Mouse (Mus musculus): ENCODE measurements around the gene Olfr1129.
"Not testable (repeated sequence)": the region's sequence is repeated elsewhere in the genome, so short reads cannot be mapped to it uniquely, and the experiment has no call there.

The Olfr1129 gene

GRCm38 (mm10) chr2:87573602-87574001 is at the start of gene Olfr1129:
TSS of gene Olfr1129 (plus strand) at chr2:87573902.
- DNase-seq (ENCODE audit: low spot score in 2 of 2) = not testable (repeated sequence)

GRCm38 (mm10) chr2:87525899-87526616 is 47.6 kb upstream of the Olfr1129 start:
- DNase-seq (ENCODE audit: low spot score in 2 of 2) = not testable (repeated sequence)

- DNase-seq (ENCODE audit: low spot score in 2 of 2) = no peak
Observed at GRCm38 (mm10) chr2:87531496-87531895, 42.2 kb upstream of the Olfr1129 start, which contains the start of gene Olfr153. TSS of gene Olfr153 (plus strand) at chr2:87531796.

GRCm38 (mm10) chr2:87534826-87535225 is 38.9 kb upstream of the Olfr1129 start:
- no peak for DNase-seq (ENCODE audit: low spot score in 2 of 2)

GRCm38 (mm10) chr2:87545442-87545841 is 28.3 kb upstream of the Olfr1129 start, which contains the start of gene Olfr1128:
TSS of gene Olfr1128 (minus strand) at chr2:87545542.
- DNase-seq (ENCODE audit: low spot score in 2 of 2) = no peak

GRCm38 (mm10) chr2:87605912-87606311 is 32.2 kb downstream of the Olfr1129 start, which contains the start of gene Olfr1130:
TSS of gene Olfr1130 (plus strand) at chr2:87606212.
- DNase-seq (ENCODE audit: low spot score in 2 of 2) = not testable (repeated sequence)

- no peak for DNase-seq (ENCODE audit: low spot score in 2 of 2)
Observed at GRCm38 (mm10) chr2:87626804-87627203, 53.1 kb downstream of the Olfr1129 start, which contains the start of gene Olfr1131. TSS of gene Olfr1131 (plus strand) at chr2:87627104.
